Mouse (Mus musculus) left cerebral cortex, postnatal 4 days (tissue): ENCODE measurements around the gene Chadl. TPM values are rescaled to one million over a fixed set of nuclear protein-coding genes. Genes with fewer than 3 reads are reported as not detected.

ENCODE experiments used
- total RNA-seq, 2 experiments: library from RNA; stranded (reverse); gene quantifications; 2 replicates each; pipeline ENCODE4 v1.2.3; 2021

Gene Chadl
- total RNA-seq, 2 experiments from 2014 or later = 25.3 to 26.6 TPM

Other genes starting within 250 kb of the Chadl start
- 100 to 1,000 TPM; 141 to 149 TPM for gene Rbx1, start 231.0 kb downstream of the Chadl start, total RNA-seq
- gene Ep300, start 111.9 kb downstream of the Chadl start, total RNA-seq = 10 to 100 TPM; 72.1 to 74.3 TPM
- gene L3mbtl2, start 33.4 kb downstream of the Chadl start, total RNA-seq = 10 to 100 TPM; 35.6 to 39.8 TPM
- gene Zc3h7b, start 47.8 kb upstream of the Chadl start, total RNA-seq = 100 to 1,000 TPM; 219 to 235 TPM
- gene Rangap1, start 48.2 kb upstream of the Chadl start, total RNA-seq = 100 to 1,000 TPM; 170 to 180 TPM
- gene Tef, start 105.1 kb upstream of the Chadl start, total RNA-seq = 10 to 100 TPM; 68.1 to 69.6 TPM
- 10 to 100 TPM; 20.3 to 22.6 TPM for gene Tob2, start 161.5 kb upstream of the Chadl start, total RNA-seq
- 10 to 100 TPM; 51.8 to 59.7 TPM for gene Phf5a, start 174.6 kb upstream of the Chadl start, total RNA-seq
- 100 to 1,000 TPM; 273 to 304 TPM for gene Aco2, start 175.0 kb upstream of the Chadl start, total RNA-seq
- 10 to 100 TPM; 45.7 to 48.1 TPM for gene Polr3h, start 229.0 kb upstream of the Chadl start, total RNA-seq
- 100 to 1,000 TPM; 191 to 201 TPM for gene Csdc2, start 239.5 kb upstream of the Chadl start, total RNA-seq